Mouse (Mus musculus) heart, adult 2 months (tissue): ENCODE results near the gene Rnf216. TPM values are rescaled to one million over a fixed set of nuclear protein-coding genes. Genes with fewer than 3 reads are reported as not detected.

Source experiments
- DNase-seq, 2 experiments: peaks; one replicate each; pipeline ENCODE4 v3.0.0; 2021
- H3K27ac ChIP-seq: fragments of 200-600 bp; 2 replicates; pipeline ENCODE4 v1.8.1; 2022
- H3K27me3 ChIP-seq: fragments of 200-500 bp; 2 replicates; pipeline ENCODE4 v1.6.1; 2012; ENCODE audit warnings: mild to moderate bottlenecking, low read length, inconsistent platforms, mixed read lengths; ENCODE audit not compliant: control insufficient read depth, insufficient read depth
- H3K36me3 ChIP-seq: fragments of 200-500 bp; 2 replicates; pipeline ENCODE4 v1.6.1; 2012; ENCODE audit warnings: low read length, inconsistent platforms; ENCODE audit not compliant: control insufficient read depth, insufficient read depth
- H3K4me1 ChIP-seq: fragments of 200-500 bp; 2 replicates; pipeline ENCODE4 v1.6.1; 2011; ENCODE audit warnings: low read length; ENCODE audit not compliant: control insufficient read depth, insufficient read depth
- H3K4me3 ChIP-seq: fragments of 200-600 bp; 2 replicates; pipeline ENCODE4 v1.8.1; 2022
- H3K79me2 ChIP-seq: fragments of 200-500 bp; replicated peaks from 2 replicates; pipeline ENCODE4 v1.6.1; 2012; ENCODE audit warnings: mild to moderate bottlenecking, inconsistent platforms, low read length, moderate library complexity, mixed read lengths; ENCODE audit not compliant: control insufficient read depth, insufficient read depth
- H3K9ac ChIP-seq: fragments of 200-500 bp; 2 replicates; pipeline ENCODE4 v1.6.1; 2012; ENCODE audit warnings: low read depth, mild to moderate bottlenecking, control low read depth, inconsistent platforms, low read length, mixed read lengths
- CTCF ChIP-seq: fragments of 200-600 bp; IDR thresholded peaks from 2 replicates; pipeline ENCODE4 v1.8.1; 2022; ENCODE audit warnings: antibody characterized with exemption, mild to moderate bottlenecking, moderate library complexity
- EP300 ChIP-seq: fragments of 200-500 bp; IDR thresholded peaks from 2 replicates; pipeline ENCODE4 v1.6.1; 2011; ENCODE audit warnings: low read depth, low read length, control low read depth; ENCODE audit not compliant: insufficient read depth
- POLR2A ChIP-seq: fragments of 200-500 bp; IDR thresholded peaks from 2 replicates; pipeline ENCODE4 v1.6.1; 2011; ENCODE audit warnings: mild to moderate bottlenecking, low read depth, low read length, control low read depth; ENCODE audit not compliant: insufficient read depth
- WGBS: fragments of 180-500 bp; shearing (Covaris S2); methylation state at CpG from one replicate; pipeline ENCODE4 v1.1.7; 2018; 5-methylcytosine and 5-hydroxymethylcytosine counted together
- intact Hi-C: fragments of 180-260 bp; cut with DNase I; formaldehyde crosslinking; loops from one replicate; pipeline ENCODE4 v1.15.1; 2025
- polyA plus RNA-seq: library from polyadenylated mRNA; depleted of rRNA; stranded (reverse); fragments of >200 nt; gene quantifications from 2 replicates; pipeline ENCODE4 v1.2.3, GENCODE M21; 2012
- total RNA-seq, 2 experiments: library from RNA; stranded (reverse); gene quantifications; 2 replicates each; pipeline ENCODE4 v1.2.3; 2021

The Rnf216 gene
- total and polyA plus RNA-seq, 3 experiments = 16.5 to 23.8 (median 23.3) TPM

GRCm38 (mm10) chr5:143059182-143059581, 53.6 kb downstream of the Rnf216 start:
- intact Hi-C loops = no loop called here
- Histone ChIP-seq H3K4me3 (no peak overlapping the region), H3K9ac (no peak overlapping the region; the same call in 1 of the 2 replicates), H3K27me3 (no peaks in the 10 kb centered on the region), H3K79me2 (no peaks in the 10 kb centered on the region), H3K36me3 (peaks cover 32% of the 10 kb centered on the region), H3K27ac (peak overlapping the region; percentile 58), H3K4me1 (peaks cover 22% of the 10 kb centered on the region)
- TF ChIP-seq EP300 (no peak), POLR2A (no peak), CTCF (no peak)
- DNase-seq = peak in 1 of 2 experiments; percentile 24

- Histone ChIP-seq H3K9ac (no peak overlapping the region), H3K27ac (peak overlapping the region; percentile 58), H3K27me3 (no peaks in the 10 kb centered on the region), H3K4me3 (no peak overlapping the region), H3K4me1 (peaks cover 22% of the 10 kb centered on the region), H3K79me2 (no peaks in the 10 kb centered on the region), H3K36me3 (peaks cover 30% of the 10 kb centered on the region)
- no peak for TF ChIP-seq POLR2A
- TF ChIP-seq EP300 = no peak
- TF ChIP-seq CTCF = no peak
- intact Hi-C loops = no loop called here
- DNase-seq = no peak
Observed at GRCm38 (mm10) chr5:143058675-143059074, 54.1 kb downstream of the Rnf216 start.

GRCm38 (mm10) chr5:143058208-143058607, 54.6 kb downstream of the Rnf216 start:
- intact Hi-C loops = no loop called here
- peak in 1 of 2 experiments; percentile 48 for DNase-seq
- TF ChIP-seq CTCF (no peak), EP300 (no peak), POLR2A (no peak)
- no peaks in the 10 kb centered on the region for H3K27me3 ChIP-seq
- H3K36me3 ChIP-seq = peaks cover 29% of the 10 kb centered on the region
- peak overlapping the region; percentile 16; the same call in 1 of the 2 replicates for H3K27ac ChIP-seq
- no peaks in the 10 kb centered on the region for H3K79me2 ChIP-seq
- 62% methylated on average over 2 of the region's 2 CpGs for WGBS
- H3K9ac ChIP-seq = no peak overlapping the region
- H3K4me3 ChIP-seq = no peak overlapping the region
- H3K4me1 ChIP-seq = peaks cover 22% of the 10 kb centered on the region

- 81% methylated on average over 1 of the region's 1 CpGs for WGBS
- H3K27ac ChIP-seq = peak overlapping the region; percentile 16
- H3K9ac ChIP-seq = no peak overlapping the region
- intact Hi-C loops = no loop called here
- no peak overlapping the region for H3K4me3 ChIP-seq
- H3K27me3 ChIP-seq = no peaks in the 10 kb centered on the region
- H3K4me1 ChIP-seq = peaks cover 22% of the 10 kb centered on the region
- DNase-seq = no peak
- TF ChIP-seq POLR2A (no peak), EP300 (no peak), CTCF (no peak)
- peaks cover 29% of the 10 kb centered on the region for H3K36me3 ChIP-seq
- H3K79me2 ChIP-seq = no peaks in the 10 kb centered on the region
Observed at GRCm38 (mm10) chr5:143057753-143058152, 55.0 kb downstream of the Rnf216 start.

- Histone ChIP-seq H3K27me3 (no peaks in the 10 kb centered on the region), H3K27ac (peak overlapping the region; percentile 61), H3K36me3 (peaks cover 22% of the 10 kb centered on the region), H3K4me1 (peaks cover 19% of the 10 kb centered on the region), H3K4me3 (no peak overlapping the region), H3K9ac (no peak overlapping the region), H3K79me2 (no peaks in the 10 kb centered on the region)
- TF ChIP-seq POLR2A (no peak), CTCF (no peak), EP300 (no peak)
- intact Hi-C loops = no loop called here
- DNase-seq = peak in 1 of 2 experiments; percentile 64
- 34% methylated on average over 4 of the region's 4 CpGs for WGBS
Observed at GRCm38 (mm10) chr5:143056191-143056880, 56.5 kb downstream of the Rnf216 start.

GRCm38 (mm10) chr5:143055501-143056125, 57.2 kb downstream of the Rnf216 start:
- 30% methylated on average over 3 of the region's 3 CpGs for WGBS
- Histone ChIP-seq H3K27me3 (no peaks in the 10 kb centered on the region), H3K79me2 (no peaks in the 10 kb centered on the region)

More at GRCm38 (mm10) chr5:143055501-143056125, 57.2 kb downstream of the Rnf216 start:
- Histone ChIP-seq H3K9ac (no peak overlapping the region), H3K27ac (peak overlapping the region; percentile 61), H3K4me1 (peaks cover 18% of the 10 kb centered on the region), H3K36me3 (peaks cover 22% of the 10 kb centered on the region), H3K4me3 (no peak overlapping the region)
- peak in 1 of 2 experiments; percentile 67 for DNase-seq
- peak; percentile 40; the same call in 1 of the 2 replicates for TF ChIP-seq POLR2A
- TF ChIP-seq CTCF = no peak
- TF ChIP-seq EP300 = 0 out of 2 replicates have a peak, but pooled peaks have one; percentile 62
- intact Hi-C loops = no loop called here
